Mouse (Mus musculus): ENCODE results near the gene Trip10.

DNA sequence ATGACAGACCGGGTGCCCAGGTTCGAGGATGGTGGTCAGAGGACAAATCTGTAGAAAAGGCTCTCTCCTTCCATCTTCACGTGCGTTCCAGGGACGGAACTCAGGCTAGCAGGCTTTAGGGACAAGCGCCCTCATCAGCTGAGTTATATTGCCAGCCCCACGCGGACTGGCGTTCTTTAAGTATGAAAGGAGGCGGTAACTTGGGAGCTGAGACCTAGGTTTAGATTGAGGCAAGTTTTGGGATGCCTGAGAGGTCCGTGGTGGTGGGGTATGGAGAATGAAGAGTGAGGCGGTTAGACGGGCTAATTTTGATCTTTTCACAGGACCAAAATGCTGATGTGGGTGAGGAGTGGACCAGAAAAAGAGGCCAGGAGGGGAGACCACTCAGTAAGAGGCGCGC lies 25.4 kb downstream of the Trip10 start:
- TF ChIP-seq CTCF (conservative IDR thresholded peaks at IDR 0.05; ENCODE audit: insufficient read depth, insufficient read length, low read depth, low read length) (no peak), POLR2A (IDR thresholded peaks at IDR 0.05; ENCODE audit: low read depth, low read length) (no peak)

Measured in kidney, adult 2 months (tissue).